Mouse (Mus musculus) CH12.LX (cell line): ENCODE data around the gene Xkr7. TPM values are rescaled to one million over a fixed set of nuclear protein-coding genes. Genes with fewer than 3 reads are reported as not detected.

Experiments
- DNase-seq: peaks from one replicate; pipeline ENCODE4 v3.0.0-alpha.2; 2013; ENCODE audit errors: extremely low read depth
- H3K27ac ChIP-seq: 2 replicates; pipeline ENCODE4 v1.5.1; 2012; ENCODE audit warnings: low read depth, mild to moderate bottlenecking, control low read depth, moderate library complexity; ENCODE audit not compliant: insufficient read depth
- H3K27me3 ChIP-seq: replicated peaks from 2 replicates; pipeline ENCODE3; 2012; ENCODE audit warnings: inconsistent platforms
- H3K36me3 ChIP-seq, 2 experiments: replicated peaks in 1 of 2; 2 replicates each; pipeline versions ENCODE3 to v1.6.1; 2012; ENCODE audit warnings: inconsistent platforms in 1 of 2, low read length in 1 of 2, mild to moderate bottlenecking in 1 of 2, mixed read lengths in 1 of 2, moderate library complexity in 1 of 2; ENCODE audit not compliant: control insufficient read depth in 1 of 2, insufficient read depth in 1 of 2
- H3K4me1 ChIP-seq, 2 experiments: 2 replicates each; pipeline ENCODE4 v1.6.1; 2012; ENCODE audit warnings: inconsistent platforms in 1 of 2, moderate library complexity in 1 of 2; ENCODE audit not compliant: insufficient read depth in 2 of 2, control insufficient read depth in 1 of 2
- H3K4me2 ChIP-seq: 2 replicates; pipeline ENCODE4 v1.6.1; 2012; ENCODE audit warnings: low read depth, mild to moderate bottlenecking, control low read depth; ENCODE audit not compliant: poor library complexity, insufficient read depth, severe bottlenecking
- H3K4me3 ChIP-seq, 3 experiments: fragments of 150-350 bp in 1 of 3; sonication (generic) in 1 of 3; replicated peaks in 1 of 3; 2 replicates each; pipeline versions ENCODE3 to v1.5.1; 2011 to 2012; ENCODE audit warnings: low read depth in 2 of 3, low read length in 2 of 3, mild to moderate bottlenecking in 2 of 3, moderate library complexity in 2 of 3, control low read depth in 1 of 3, improper control_type of control experiment in 1 of 3, inconsistent platforms in 1 of 3, mixed read lengths in 1 of 3; ENCODE audit not compliant: poor library complexity in 1 of 3
- H3K79me2 ChIP-seq: replicated peaks from 2 replicates; pipeline ENCODE4 v1.6.1; 2012; ENCODE audit warnings: mild to moderate bottlenecking, moderate library complexity; ENCODE audit not compliant: control insufficient read depth, poor library complexity, insufficient read depth, severe bottlenecking; ENCODE audit errors: extremely low read depth
- H3K9ac ChIP-seq: 2 replicates; pipeline ENCODE4 v1.6.1; 2012; ENCODE audit warnings: low read depth, mild to moderate bottlenecking, control low read depth, moderate library complexity; ENCODE audit not compliant: insufficient read depth
- H3K9me3 ChIP-seq: replicated peaks from 2 replicates; pipeline ENCODE3; 2012; ENCODE audit warnings: low read length, inconsistent platforms, mixed read lengths
- BHLHE40 ChIP-seq: IDR thresholded peaks from 2 replicates; pipeline ENCODE4 v1.6.1; 2011; ENCODE audit warnings: mild to moderate bottlenecking, low read depth, low read length, improper control_type of control experiment
- CTCF ChIP-seq, 2 experiments: IDR thresholded peaks in 1 of 2; conservative IDR thresholded peaks in 1 of 2; 2 replicates each; pipeline ENCODE4 v1.5.1; 2011 to 2012; ENCODE audit warnings: low read depth in 2 of 2, low read length in 2 of 2, improper control_type of control experiment in 1 of 2, inconsistent platforms in 1 of 2, mild to moderate bottlenecking in 1 of 2, moderate library complexity in 1 of 2
- E2F4 ChIP-seq: IDR thresholded peaks from 2 replicates; pipeline ENCODE4 v1.6.1; 2011; ENCODE audit warnings: low read depth, low read length, improper control_type of control experiment; ENCODE audit not compliant: insufficient replicate concordance
- ETS1 ChIP-seq: conservative IDR thresholded peaks from 2 replicates; pipeline ENCODE4 v1.6.1; 2012; ENCODE audit warnings: low read depth, mild to moderate bottlenecking, inconsistent platforms, low read length, improper control_type of control experiment, moderate library complexity
- HCFC1 ChIP-seq: IDR thresholded peaks from 2 replicates; pipeline ENCODE4 v1.6.1; 2012; ENCODE audit warnings: low read depth, mild to moderate bottlenecking, inconsistent platforms, low read length, improper control_type of control experiment
- JUN ChIP-seq: IDR thresholded peaks from 2 replicates; pipeline ENCODE4 v1.6.1; 2011; ENCODE audit warnings: low read depth, mild to moderate bottlenecking, low read length, improper control_type of control experiment, moderate library complexity; ENCODE audit not compliant: insufficient read depth
- KAT2A ChIP-seq: IDR thresholded peaks from 2 replicates; pipeline ENCODE4 v1.6.1; 2012; ENCODE audit warnings: low read length, improper control_type of control experiment, inconsistent platforms; ENCODE audit not compliant: insufficient replicate concordance
- MAFK ChIP-seq: IDR thresholded peaks from 2 replicates; pipeline ENCODE4 v1.6.1; 2011; ENCODE audit warnings: low read length, improper control_type of control experiment; ENCODE audit not compliant: insufficient replicate concordance
- MXI1 ChIP-seq: IDR thresholded peaks from 2 replicates; pipeline ENCODE4 v1.6.1; 2011; ENCODE audit warnings: mild to moderate bottlenecking, low read depth, low read length, improper control_type of control experiment
- SMC3 ChIP-seq: IDR thresholded peaks from 2 replicates; pipeline ENCODE4 v1.6.1; 2011; ENCODE audit warnings: low read depth, low read length, improper control_type of control experiment
- TCF12 ChIP-seq: IDR thresholded peaks from 2 replicates; pipeline ENCODE4 v1.6.1; 2014; ENCODE audit warnings: low read depth, mild to moderate bottlenecking, inconsistent platforms, low read length, improper control_type of control experiment
- UBTF ChIP-seq: IDR thresholded peaks from 2 replicates; pipeline ENCODE4 v1.6.1; 2012; ENCODE audit warnings: low read depth, mild to moderate bottlenecking, inconsistent platforms, low read length, improper control_type of control experiment, moderate library complexity
- USF2 ChIP-seq: conservative IDR thresholded peaks from 2 replicates; pipeline ENCODE4 v1.6.1; 2011; ENCODE audit warnings: low read depth, low read length, improper control_type of control experiment
- ZC3H11A ChIP-seq: IDR thresholded peaks from 2 replicates; pipeline ENCODE4 v1.6.1; 2012; ENCODE audit warnings: low read depth, mild to moderate bottlenecking, inconsistent platforms, low read length, improper control_type of control experiment
- ZMIZ1 ChIP-seq: IDR thresholded peaks from 2 replicates; pipeline ENCODE4 v1.6.1; 2012; ENCODE audit warnings: low read depth, mild to moderate bottlenecking, inconsistent platforms, low read length, improper control_type of control experiment
- ZNF384 ChIP-seq: IDR thresholded peaks from 2 replicates; pipeline ENCODE4 v1.6.1; 2012; ENCODE audit warnings: low read depth, low read length, improper control_type of control experiment, inconsistent platforms
- dilution Hi-C: fragments of 300-500 bp; cut with MboI; formaldehyde crosslinking; loops from 2 replicates; pipeline ENCODE4 v1.14.3; 2020; ENCODE audit warnings: low sequenced_read_pairs; ENCODE audit not compliant: extremely low pct_unique_long_range_greater_than_20kb, extremely low pct_ligation_motif_present
- in situ Hi-C: fragments of 300-500 bp; cut with MboI; formaldehyde crosslinking; loops from 3 replicates; pipeline ENCODE4 v1.14.3; 2019; ENCODE audit warnings: low sequenced_read_pairs, low pct_ligation_motif_present, low pct_unique_long_range_greater_than_20kb, mixed read lengths
- polyA plus RNA-seq: library from polyadenylated mRNA; unstranded; fragments of >175 nt; gene quantifications from 2 replicates; pipeline ENCODE4 v1.2.1, GENCODE M21; 2012; ENCODE audit warnings: low read depth; ENCODE audit not compliant: insufficient read length
- total RNA-seq, 2 experiments: library from RNA; depleted of rRNA; stranded (reverse); fragments of 300-350 nt in 1 of 2; fragments of >200 nt in 1 of 2; gene quantifications; 2 replicates each; pipeline ENCODE4 v1.2.3; 2012 to 2014

Xkr7 gene
- total and polyA plus RNA-seq, 3 experiments: not detected

DNA sequence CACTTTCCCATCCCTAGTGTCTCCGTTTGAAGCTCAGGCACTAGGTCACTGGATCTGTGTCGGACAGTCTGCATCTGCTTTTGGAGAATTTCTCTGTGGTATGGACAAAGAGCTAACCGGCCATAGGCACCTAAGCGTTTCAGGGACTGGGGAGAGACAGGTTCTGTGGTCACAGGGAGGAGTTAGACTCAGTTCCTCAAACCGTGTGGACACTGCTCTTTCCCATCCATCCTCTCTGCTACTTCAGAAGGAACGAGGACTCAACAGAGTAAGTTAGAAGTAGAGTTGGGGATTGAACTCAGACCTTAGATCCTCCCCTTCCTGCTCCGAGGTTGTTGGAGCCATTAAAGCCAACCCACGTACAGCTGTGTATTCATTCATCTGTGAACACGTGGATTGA lies 19.9 kb downstream of the Xkr7 start:
- H3K4me2 ChIP-seq: no peak overlapping the region
- no peak overlapping the region for H3K4me3 ChIP-seq
- peaks cover 85% of the 10 kb centered on the region for H3K27me3 ChIP-seq
- H3K9me3 ChIP-seq: no peaks in the 10 kb centered on the region
- H3K4me1 ChIP-seq: peaks cover 4 to 26% of the 10 kb centered on the region in 2 experiments; a peak in 3 of 4 replicates
- no peak overlapping the region for H3K27ac ChIP-seq
- H3K9ac ChIP-seq: no peak overlapping the region
- no peak for TF ChIP-seq ETS1
- no peak for TF ChIP-seq BHLHE40
- no peak for TF ChIP-seq JUN
- no peak for TF ChIP-seq USF2
- no peak for TF ChIP-seq E2F4
- no peak for TF ChIP-seq UBTF
- TF ChIP-seq SMC3: no peak
- TF ChIP-seq ZMIZ1: no peak
- no peak for TF ChIP-seq MAFK
- TF ChIP-seq MXI1: no peak
- no peak for TF ChIP-seq HCFC1
- TF ChIP-seq ZNF384: no peak
- no peaks in the 10 kb centered on the region for H3K36me3 ChIP-seq
- DNase-seq: no peak
- H3K79me2 ChIP-seq: no peaks in the 10 kb centered on the region
- in situ Hi-C loops: no loop called here
- dilution Hi-C loops: no loop called here

DNA sequence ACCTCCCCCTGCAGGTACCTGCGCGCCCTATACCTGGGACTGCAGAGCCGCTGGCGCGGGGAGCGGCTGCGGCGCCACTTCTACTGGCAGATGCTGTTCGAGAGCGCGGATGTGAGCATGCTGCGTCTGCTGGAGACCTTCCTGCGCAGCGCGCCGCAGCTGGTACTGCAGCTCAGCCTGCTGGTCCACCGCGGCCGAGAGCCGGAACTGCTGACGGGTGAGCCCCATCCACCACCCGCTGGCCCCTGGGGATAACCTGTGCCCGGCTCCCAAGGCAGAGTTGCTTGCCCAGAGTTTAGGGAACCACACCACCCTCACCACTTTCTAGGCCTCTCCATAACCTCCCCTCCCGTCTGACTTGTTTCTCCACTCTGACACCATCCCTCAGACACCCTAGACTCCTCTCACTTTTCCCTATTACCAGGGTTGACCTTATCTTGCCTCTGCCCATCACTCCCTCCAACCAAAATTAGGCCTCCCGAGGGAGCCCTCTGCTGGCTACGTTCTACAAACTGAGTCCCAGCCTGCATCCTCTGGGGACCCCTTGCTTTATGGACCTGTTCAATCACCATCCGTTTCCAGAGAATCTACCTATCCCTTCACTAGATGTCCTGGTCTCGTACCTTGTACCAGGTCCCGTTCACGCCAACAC lies 21.2 kb downstream of the Xkr7 start:
- no peaks in the 10 kb centered on the region for H3K36me3 ChIP-seq
- dilution Hi-C loops (no loop called here), in situ Hi-C loops (no loop called here)
- DNase-seq: no peak
- H3K27ac ChIP-seq: no peak overlapping the region
- no peak overlapping the region for H3K9ac ChIP-seq
- TF ChIP-seq MAFK: no peak
- TF ChIP-seq BHLHE40: no peak
- peak in 1 of 2 experiments; percentile 38; a peak in 2 of 4 replicates for TF ChIP-seq CTCF (conservative IDR thresholded peaks at IDR 0.05 in 1 of 2, IDR thresholded peaks at IDR 0.05 in 1 of 2; ENCODE audit: low read depth in 2 of 2, low read length in 2 of 2)
- TF ChIP-seq USF2: no peak
- no peak for TF ChIP-seq MXI1
- no peak for TF ChIP-seq TCF12
- TF ChIP-seq KAT2A: no peak
- TF ChIP-seq ZC3H11A: no peak
- H3K9me3 ChIP-seq: no peaks in the 10 kb centered on the region
- H3K4me1 ChIP-seq: peaks cover 8 to 38% of the 10 kb centered on the region in 2 experiments; a peak in 3 of 4 replicates
- peaks cover 86% of the 10 kb centered on the region for H3K27me3 ChIP-seq
- no peak overlapping the region for H3K4me2 ChIP-seq
- no peaks in the 10 kb centered on the region for H3K79me2 ChIP-seq
- no peak overlapping the region for H3K4me3 ChIP-seq
